Mouse (Mus musculus): ENCODE results near the gene Gm7995. TPM values are rescaled to one million over a fixed set of nuclear protein-coding genes. Genes with fewer than 3 reads are reported as not detected.
"Not testable (repeated sequence)": the region's sequence is repeated elsewhere in the genome, so short reads cannot be mapped to it uniquely, and the experiment has no call there.

Gene Gm7995
- not detected in 2 replicates for total RNA-seq (2015; ENCODE audit: low replicate concordance)
- not detected in 2 replicates for total RNA-seq (2017; ENCODE audit: low replicate concordance)

GRCm38 (mm10) chr14:42309910-42310309 lies at the start of gene Gm7995:
Gene Gm7995, plus strand, starts transcription at chr14:42310210.
- not testable (repeated sequence) for ATAC-seq (replicated peaks; ENCODE audit: low FRiP score, poor library complexity, severe bottlenecking)

GRCm38 (mm10) chr14:42297258-42297657 lies 12.8 kb upstream of the Gm7995 start, which contains the start of gene Gm9611:
Gene Gm9611, minus strand, starts transcription at chr14:42297358.
- ATAC-seq (replicated peaks; ENCODE audit: low FRiP score, poor library complexity, severe bottlenecking), result not testable (repeated sequence)

Other genes with a start within 250 kb of the Gm7995 start
- gene Gm7951, start 192.8 kb upstream of the Gm7995 start, total RNA-seq (2015; ENCODE audit: low replicate concordance), result not detected in 2 replicates
- gene Gm7951, start 192.8 kb upstream of the Gm7995 start, total RNA-seq (2017; ENCODE audit: low replicate concordance), result not detected in 2 replicates
- gene Gm17027, start 147.6 kb upstream of the Gm7995 start, total RNA-seq (2015; ENCODE audit: low replicate concordance), result not detected in 2 replicates
- not detected in 2 replicates for gene Gm17027, start 147.6 kb upstream of the Gm7995 start, total RNA-seq (2017; ENCODE audit: low replicate concordance)
- not detected in 2 replicates for gene Gm3573, start 119.4 kb upstream of the Gm7995 start, total RNA-seq (2015; ENCODE audit: low replicate concordance)
- not detected in 2 replicates for gene Gm3573, start 119.4 kb upstream of the Gm7995 start, total RNA-seq (2017; ENCODE audit: low replicate concordance)
- gene Gm17026, start 50.2 kb upstream of the Gm7995 start, total RNA-seq (2015; ENCODE audit: low replicate concordance), result not detected in 2 replicates
- gene Gm17026, start 50.2 kb upstream of the Gm7995 start, total RNA-seq (2017; ENCODE audit: low replicate concordance), result not detected in 2 replicates
- not detected in 2 replicates for gene Gm9611, start 12.9 kb upstream of the Gm7995 start, total RNA-seq (2015; ENCODE audit: low replicate concordance)
- gene Gm9611, start 12.9 kb upstream of the Gm7995 start, total RNA-seq (2017; ENCODE audit: low replicate concordance), result not detected in 2 replicates
- not detected in 2 replicates for gene Gm8005, start 129.5 kb downstream of the Gm7995 start, total RNA-seq (2015; ENCODE audit: low replicate concordance)
- not detected in 2 replicates for gene Gm8005, start 129.5 kb downstream of the Gm7995 start, total RNA-seq (2017; ENCODE audit: low replicate concordance)
- not detected in 2 replicates for gene Gm8011, start 153.7 kb downstream of the Gm7995 start, total RNA-seq (2015; ENCODE audit: low replicate concordance)
- not detected in 2 replicates for gene Gm8011, start 153.7 kb downstream of the Gm7995 start, total RNA-seq (2017; ENCODE audit: low replicate concordance)
- not detected in 2 replicates for gene Gm8020, start 192.1 kb downstream of the Gm7995 start, total RNA-seq (2015; ENCODE audit: low replicate concordance)
- not detected in 2 replicates for gene Gm8020, start 192.1 kb downstream of the Gm7995 start, total RNA-seq (2017; ENCODE audit: low replicate concordance)
- not detected in 2 replicates for gene Gm8024, start 214.1 kb downstream of the Gm7995 start, total RNA-seq (2015; ENCODE audit: low replicate concordance)
- not detected in 2 replicates for gene Gm8024, start 214.1 kb downstream of the Gm7995 start, total RNA-seq (2017; ENCODE audit: low replicate concordance)